Mouse (Mus musculus): ENCODE results near the gene Dnah6. TPM values are rescaled to one million over a fixed set of nuclear protein-coding genes. Genes with fewer than 3 reads are reported as not detected.

Dnah6 gene
- total RNA-seq, 4 experiments from 2014 or later: 0.06 to 0.07 TPM; not detected in 2

DNA sequence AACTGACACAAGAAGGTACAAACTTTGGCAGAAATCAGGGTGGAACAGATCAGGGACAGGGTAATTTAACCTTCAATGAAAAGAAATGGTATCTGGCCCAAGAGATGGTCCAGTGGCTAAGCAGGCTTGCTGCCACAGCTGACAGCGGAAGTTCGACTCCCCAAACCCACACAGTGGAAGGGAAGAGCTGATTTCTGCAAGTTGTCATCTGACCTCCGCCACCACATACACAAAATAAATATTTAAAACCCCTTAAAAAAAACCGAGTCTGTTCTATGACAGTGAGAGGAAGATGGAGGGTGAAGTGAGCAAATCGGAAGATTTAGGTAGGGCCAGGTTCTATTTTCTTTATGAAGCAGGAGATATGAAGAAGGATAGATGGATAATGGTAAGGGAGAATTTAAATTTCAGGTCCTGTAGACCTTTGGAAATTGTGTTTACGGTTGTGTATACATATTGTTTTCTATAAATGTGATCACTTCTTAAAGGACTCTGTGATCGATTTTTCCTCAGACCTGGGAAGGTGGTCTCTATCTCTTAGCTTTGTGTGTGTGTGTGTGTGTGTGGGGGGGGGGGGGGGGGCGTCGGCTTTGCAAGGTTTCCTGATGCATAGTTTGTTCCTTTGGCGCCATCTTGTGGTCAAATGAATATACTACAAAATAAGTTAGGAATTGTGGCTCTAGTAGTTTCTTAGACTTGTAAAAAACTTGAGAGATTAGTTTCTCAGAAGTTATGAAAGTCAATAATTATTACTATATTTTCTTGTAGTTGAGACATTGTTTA lies 6.1 kb upstream of the Dnah6 start:
- DNase-seq: no peak

- peak; percentile 86 for DNase-seq
These were observed 1.5 kb upstream of the Dnah6 start for GRCm38 (mm10) chr6:73222841-73223526.

- no peak for DNase-seq
These were observed 696 bp upstream of the Dnah6 start for GRCm38 (mm10) chr6:73221958-73222735.

DNA sequence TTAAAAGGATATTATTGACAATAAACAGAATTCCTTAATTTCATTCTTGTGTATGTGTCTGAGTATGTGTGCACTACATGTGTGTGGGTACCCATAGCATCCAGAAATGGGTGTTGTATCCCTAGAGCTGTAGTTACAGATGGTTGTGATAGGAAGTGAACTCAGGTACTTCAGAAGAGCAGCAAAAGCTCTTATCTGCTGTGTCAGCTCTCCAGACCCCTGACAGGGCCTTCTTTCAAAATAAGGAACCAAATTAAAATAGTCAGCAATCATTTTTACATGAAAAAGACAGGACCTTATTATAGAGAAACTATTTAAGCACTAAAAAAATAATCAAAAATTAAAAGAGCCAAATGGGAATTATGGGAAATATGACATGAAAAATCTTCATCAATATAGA lies 9.8 kb downstream of the Dnah6 start:
- DNase-seq: no peak

GRCm38 (mm10) chr6:73211036-73211435 lies 10.4 kb downstream of the Dnah6 start:
- DNase-seq: no peak

DNA sequence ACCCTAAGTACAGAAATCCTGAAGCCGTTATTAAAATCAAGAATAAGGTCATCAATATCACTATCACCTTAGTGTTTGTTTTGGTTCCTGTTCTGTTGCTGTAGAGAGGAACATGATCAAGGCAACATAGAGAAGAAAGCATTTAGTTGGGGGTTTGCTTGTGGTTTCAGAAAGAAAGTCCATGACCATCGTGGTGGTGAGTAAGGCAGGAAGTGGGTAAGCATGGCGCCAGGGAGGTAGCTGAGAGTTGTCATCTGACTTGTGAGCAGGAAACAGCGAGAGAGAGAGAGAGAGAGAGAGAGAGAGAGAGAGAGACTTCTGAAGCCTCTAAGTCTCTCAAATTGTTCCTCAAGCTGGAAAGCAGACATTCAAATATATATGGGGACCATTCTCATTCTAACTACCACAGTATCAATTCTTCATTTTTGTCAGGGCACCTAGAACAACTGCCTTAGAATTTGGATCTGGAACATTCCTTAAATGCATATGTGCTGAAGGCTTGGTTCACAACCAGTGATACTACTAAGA lies 10.9 kb downstream of the Dnah6 start:
- DNase-seq: no peak

DNA sequence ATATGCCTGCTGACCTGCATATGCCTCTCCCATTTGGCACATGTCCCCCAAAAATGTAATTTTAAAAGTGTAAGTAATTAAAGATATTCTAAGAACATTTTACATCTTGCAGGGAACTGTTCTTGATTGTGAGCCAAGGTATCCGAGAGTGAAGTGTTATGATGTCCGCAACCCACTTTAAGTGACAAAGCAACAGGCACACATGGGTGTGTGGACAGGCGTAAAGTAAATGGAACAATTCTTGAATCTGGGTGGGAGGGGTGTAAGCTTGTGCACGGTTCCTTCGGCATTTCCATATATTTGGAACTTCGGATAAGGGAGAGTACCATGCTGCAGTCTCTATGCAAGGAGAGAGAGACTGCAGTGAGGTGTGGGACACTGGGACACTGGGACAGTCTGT lies 11.9 kb downstream of the Dnah6 start:
- DNase-seq: no peak

GRCm38 (mm10) chr6:73204937-73205336 lies 16.5 kb downstream of the Dnah6 start:
- DNase-seq: no peak

GRCm38 (mm10) chr6:73203724-73204123 lies 17.7 kb downstream of the Dnah6 start:
- DNase-seq: no peak

- no peak for DNase-seq
These were observed 26.2 kb downstream of the Dnah6 start for GRCm38 (mm10) chr6:73195291-73195690.

DNA sequence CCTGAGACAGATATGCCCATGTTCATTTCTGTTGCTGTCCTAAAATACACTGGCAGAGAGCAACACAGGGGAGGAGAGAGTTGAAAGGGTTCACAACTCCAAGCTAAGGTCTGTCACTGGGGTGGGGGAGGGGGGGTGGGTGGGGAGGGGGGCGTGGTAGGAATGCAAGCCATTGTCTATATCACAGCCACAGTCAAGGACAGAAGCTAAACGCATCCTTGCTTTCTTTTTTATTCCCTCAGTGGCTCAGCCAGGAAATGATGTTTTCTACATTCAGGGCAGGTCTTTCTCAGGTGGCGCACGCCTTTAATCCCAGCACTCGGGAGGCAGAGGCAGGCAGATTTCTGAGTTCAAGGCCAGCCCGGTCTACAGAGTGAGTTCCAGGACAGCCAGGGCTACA lies 30.7 kb downstream of the Dnah6 start:
- no peak for DNase-seq

DNA sequence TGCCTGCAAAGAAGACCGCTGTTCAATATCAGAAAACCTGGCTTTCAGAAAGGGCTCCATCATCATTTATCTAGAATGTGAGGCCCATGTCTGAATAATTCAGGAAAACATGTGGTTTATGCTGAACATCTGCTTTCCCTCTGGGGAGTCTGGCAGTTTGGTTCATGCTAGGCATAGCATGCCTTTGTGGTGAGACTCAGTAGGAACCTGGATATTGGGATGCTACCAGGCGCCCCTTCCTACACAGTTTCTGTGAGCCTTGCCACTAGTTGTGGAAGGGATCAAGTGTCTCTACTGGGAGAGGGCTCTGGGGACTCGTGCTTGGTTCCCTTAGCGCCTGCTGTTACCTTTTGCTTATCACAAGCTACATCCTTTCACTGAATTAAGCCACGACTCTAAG lies 37.2 kb downstream of the Dnah6 start:
- no peak for DNase-seq

- DNase-seq: no peak
These were observed 38.5 kb downstream of the Dnah6 start for GRCm38 (mm10) chr6:73182987-73183386.

DNA sequence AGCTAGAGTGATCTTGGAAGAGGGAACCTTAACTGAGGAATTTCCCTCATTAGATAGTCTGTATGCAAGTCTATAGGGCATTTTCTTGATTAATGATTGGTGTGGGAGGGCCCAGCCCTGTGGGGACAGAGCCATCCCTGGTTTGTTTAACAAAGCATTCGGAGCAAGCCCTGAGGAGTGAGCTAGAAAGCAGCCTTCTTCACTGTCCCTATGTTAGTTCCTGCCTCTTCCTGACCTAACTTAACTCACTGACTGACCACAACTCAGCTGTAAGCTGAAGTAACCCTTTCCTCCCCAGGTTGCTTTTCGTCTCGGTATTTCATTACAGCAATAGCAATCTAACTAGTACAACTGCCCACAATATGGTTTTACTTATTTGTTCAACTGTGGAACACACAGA lies 39.0 kb downstream of the Dnah6 start:
- no peak for DNase-seq

GRCm38 (mm10) chr6:73182006-73182405 lies 39.4 kb downstream of the Dnah6 start:
- no peak for DNase-seq

- DNase-seq: no peak
These were observed 46.3 kb downstream of the Dnah6 start for GRCm38 (mm10) chr6:73175156-73175555.

- DNase-seq: no peak
These were observed 54.2 kb downstream of the Dnah6 start for GRCm38 (mm10) chr6:73167230-73167629.

- DNase-seq: no peak
These were observed 58.5 kb downstream of the Dnah6 start for GRCm38 (mm10) chr6:73162958-73163357.

- DNase-seq: no peak
These were observed 60.1 kb downstream of the Dnah6 start for GRCm38 (mm10) chr6:73161338-73161737.

GRCm38 (mm10) chr6:73155455-73155854 lies 66.0 kb downstream of the Dnah6 start:
- DNase-seq: no peak

GRCm38 (mm10) chr6:73153675-73154074 lies 67.8 kb downstream of the Dnah6 start:
- peak; percentile 50 for DNase-seq

- no peak for DNase-seq
These were observed 78.0 kb downstream of the Dnah6 start for GRCm38 (mm10) chr6:73143403-73143802.

GRCm38 (mm10) chr6:73142776-73143175 lies 78.7 kb downstream of the Dnah6 start:
- DNase-seq: no peak
